Mouse (Mus musculus) lung, postnatal 0 days (tissue): ENCODE measurements around the gene Gm1979. TPM values are rescaled to one million over a fixed set of nuclear protein-coding genes. Genes with fewer than 3 reads are reported as not detected.
"Not testable (repeated sequence)": the region's sequence is repeated elsewhere in the genome, so short reads cannot be mapped to it uniquely, and the experiment has no call there.

Experiments used
- ATAC-seq: fragments of 200-750 bp; cut with Nextera tagmentation; 2 replicates; pipeline ENCODE4 v1.8.0; 2017; ENCODE audit warnings: moderate library complexity
- DNase-seq: peaks from one replicate; pipeline ENCODE4 v3.0.0-alpha.2; 2016; ENCODE audit warnings: low spot score
- H3K27ac ChIP-seq: fragments of 300-500 bp; sonication (generic); 2 replicates; pipeline ENCODE4 v1.5.1; 2014; ENCODE audit warnings: antibody characterized with exemption, mild to moderate bottlenecking, low read length, mixed read lengths
- H3K27me3 ChIP-seq: fragments of 300-500 bp; sonication (generic); replicated peaks from 2 replicates; pipeline ENCODE4 v1.6.1; 2014; ENCODE audit warnings: low read length, mixed read lengths; ENCODE audit not compliant: insufficient read depth
- H3K36me3 ChIP-seq: fragments of 300-500 bp; sonication (generic); 2 replicates; pipeline ENCODE4 v1.6.1; 2014; ENCODE audit warnings: low read length, mixed read lengths; ENCODE audit not compliant: insufficient read depth
- H3K4me1 ChIP-seq: fragments of 300-500 bp; sonication (generic); 2 replicates; pipeline ENCODE4 v1.6.1; 2014; ENCODE audit warnings: antibody characterized with exemption, low read depth, low read length, mixed read lengths; ENCODE audit not compliant: insufficient read depth
- H3K4me2 ChIP-seq: fragments of 300-500 bp; sonication (generic); replicated peaks from 2 replicates; pipeline ENCODE4 v1.6.1; 2014; ENCODE audit warnings: low read depth, mild to moderate bottlenecking, low read length, moderate library complexity, mixed read lengths
- H3K4me3 ChIP-seq: fragments of 300-500 bp; sonication (generic); 2 replicates; pipeline ENCODE4 v1.5.1; 2014; ENCODE audit warnings: low read depth, low read length
- H3K9ac ChIP-seq: fragments of 300-500 bp; sonication (generic); replicated peaks from 2 replicates; pipeline ENCODE4 v1.6.1; 2014; ENCODE audit warnings: low read depth, mild to moderate bottlenecking
- H3K9me3 ChIP-seq: fragments of 300-500 bp; sonication (generic); 2 replicates; pipeline ENCODE4 v1.6.1; 2016; ENCODE audit warnings: low read length, mixed read lengths
- WGBS: fragments of 180-500 bp; shearing (Covaris S2); extraction: QIAGEN DNeasy Blood & Tissue Kit; methylation state at CpG from one replicate; pipeline ENCODE4 v1.1.7; 2014; 5-methylcytosine and 5-hydroxymethylcytosine counted together
- polyA plus RNA-seq: library from polyadenylated mRNA; unstranded; fragments of >200 nt; fragmentation: Nextera tagmentation; extraction: Ambion mirVana; gene quantifications from 2 replicates; pipeline ENCODE4 v1.2.1, GENCODE M21; 2015

Gene Gm1979
- polyA plus RNA-seq, 1 experiment from 2014 or later, result not detected

GRCm38 (mm10) chr5:25954317-25954716 is 50.3 kb downstream of the Gm1979 start, which contains the start of gene Gm21671:
Gm21671 (minus strand) TSS chr5:25954417.
- H3K36me3 ChIP-seq, H3K9me3 ChIP-seq, ATAC-seq, DNase-seq, H3K9ac ChIP-seq, H3K27me3 ChIP-seq, H3K27ac ChIP-seq, H3K4me1 ChIP-seq, H3K4me3 ChIP-seq, H3K4me2 ChIP-seq: not testable (repeated sequence)
- WGBS, result 64% methylated on average over 2 of the region's 2 CpGs

Other genes with a start within 250 kb of the Gm1979 start
- gene Actr3b, start 244.8 kb downstream of the Gm1979 start, polyA plus RNA-seq, result 0.53 and 0.79 TPM in 2 replicates
- gene Gm21663, start 62.4 kb downstream of the Gm1979 start, polyA plus RNA-seq, result not detected in 2 replicates
- gene Gm21671, start 50.4 kb downstream of the Gm1979 start, polyA plus RNA-seq, result not detected in 2 replicates
- not detected in 2 replicates for gene Gm21680, start 32.1 kb downstream of the Gm1979 start, polyA plus RNA-seq
- gene Gm21698, start 16.1 kb downstream of the Gm1979 start, polyA plus RNA-seq, result not detected in 2 replicates
- gene Gm5862, start 18.1 kb upstream of the Gm1979 start, polyA plus RNA-seq, result not detected in 2 replicates
- not detected in 2 replicates for gene Speer4a, start 34.8 kb upstream of the Gm1979 start, polyA plus RNA-seq
- not detected in 2 replicates for gene Gm7347, start 53.8 kb upstream of the Gm1979 start, polyA plus RNA-seq
- not detected in 2 replicates for gene Gm10471, start 84.5 kb upstream of the Gm1979 start, polyA plus RNA-seq
- not detected in 2 replicates for gene 5031410I06Rik, start 100.6 kb upstream of the Gm1979 start, polyA plus RNA-seq
- not detected in 2 replicates for gene Gm10220, start 116.6 kb upstream of the Gm1979 start, polyA plus RNA-seq